8 mouse cellular contexts compared by ENCODE assay signal in genomic region chr9:103473915-103474688, GRCm38 (mm10). TPM values are rescaled to one million over a fixed set of nuclear protein-coding genes. Genes with fewer than 3 reads are reported as not detected.
A peak's percentile ranks its signal among the peaks of the same experiment; 100 is the strongest.
DNase-seq lines count a peak whose midpoint lies in the region; ATAC-seq lines count a peak whose summit lies in the region.

No protein-coding gene starts in this region.

- H3K4me3 ChIP-seq in heart, embryonic 15.5 days: no peak overlapping the region
- H3K4me3 ChIP-seq in embryonic facial prominence, embryonic 10.5 days: peak overlapping the region; percentile 11; the same call in 1 of the 2 replicates
- H3K4me3 ChIP-seq in midbrain, embryonic 10.5 days: no peak overlapping the region

- no peak for ATAC-seq in heart, embryonic 15.5 days (replicated peaks; ENCODE audit: insufficient number of reproducible peaks, insufficient read depth, low FRiP score, low read depth)

- no peak for DNase-seq in heart, adult 9 months (ENCODE audit: low spot score in 2 of 2)
- no peak for DNase-seq in embryonic facial prominence, embryonic 10.5 days (ENCODE audit: low spot score)
- DNase-seq in kidney, adult 18-20 months: peak; percentile 64
- DNase-seq in midbrain, embryonic 10.5 days (ENCODE audit: low spot score): no peak
- DNase-seq in layer of hippocampus, postnatal 25 days (ENCODE audit: extremely low spot score in 1 of 2, low spot score in 1 of 2): no peak
- no peak for DNase-seq in cerebellum, postnatal 25 days
- DNase-seq in heart, postnatal 4 days: no peak

- peaks cover 14% of the 10 kb centered on the region for H3K4me1 ChIP-seq in heart, embryonic 15.5 days (replicated peaks)
- peaks cover 49% of the 10 kb centered on the region for H3K4me1 ChIP-seq in embryonic facial prominence, embryonic 10.5 days
- peaks cover 54% of the 10 kb centered on the region for H3K4me1 ChIP-seq in midbrain, embryonic 10.5 days

- no peak overlapping the region for H3K9ac ChIP-seq in heart, embryonic 15.5 days

- H3K36me3 ChIP-seq in heart, embryonic 15.5 days: no peaks in the 10 kb centered on the region
- H3K36me3 ChIP-seq in embryonic facial prominence, embryonic 10.5 days (replicated peaks): no peaks in the 10 kb centered on the region
- no peaks in the 10 kb centered on the region for H3K36me3 ChIP-seq in midbrain, embryonic 10.5 days

- no peaks in the 10 kb centered on the region for H3K27me3 ChIP-seq in heart, embryonic 15.5 days
- 0 out of 2 replicates have a peak, but pooled peaks cover 5% of the 10 kb centered on the region for H3K27me3 ChIP-seq in embryonic facial prominence, embryonic 10.5 days (replicated peaks; ENCODE audit: low read depth, poor library complexity, severe bottlenecking)
- peaks cover 10% of the 10 kb centered on the region; the same call in 1 of the 2 replicates for H3K27me3 ChIP-seq in midbrain, embryonic 10.5 days (ENCODE audit: low read depth, poor library complexity, severe bottlenecking)

- peak overlapping the region; percentile 3; the same call in 1 of the 2 replicates for H3K4me2 ChIP-seq in heart, embryonic 15.5 days

- no peaks in the 10 kb centered on the region for H3K9me3 ChIP-seq in heart, embryonic 15.5 days (replicated peaks)
- no peaks in the 10 kb centered on the region for H3K9me3 ChIP-seq in embryonic facial prominence, embryonic 10.5 days
- H3K9me3 ChIP-seq in midbrain, embryonic 10.5 days (replicated peaks): no peaks in the 10 kb centered on the region

- no peak overlapping the region for H3K27ac ChIP-seq in heart, embryonic 15.5 days
- peak overlapping the region; percentile 26; the same call in 1 of the 2 replicates for H3K27ac ChIP-seq in embryonic facial prominence, embryonic 10.5 days (replicated peaks)
- peak overlapping the region; percentile 64 for H3K27ac ChIP-seq in midbrain, embryonic 10.5 days (replicated peaks)

- 46% methylated on average over 13 of the region's 13 CpGs for WGBS in heart, embryonic 15.5 days
- WGBS in embryonic facial prominence, embryonic 10.5 days: 28% methylated on average over 13 of the region's 13 CpGs
- WGBS in midbrain, embryonic 10.5 days: 36% methylated on average over 13 of the region's 13 CpGs

RNA-seq across cellular contexts. Expression of gene Bfsp2, which starts 6.1 kb away (rescaled TPM):
- 0.46 and 0.97 TPM in 2 replicates for polyA plus RNA-seq in heart, embryonic 15.5 days (2015; fragmentation: Nextera tagmentation; extraction: Ambion mirVana)
- polyA plus RNA-seq in embryonic facial prominence, embryonic 10.5 days (2016; fragmentation: Nextera tagmentation; extraction: Ambion mirVana): 0.75 and 1.3 TPM in 2 replicates
- polyA plus RNA-seq in midbrain, embryonic 10.5 days (2016; fragmentation: Nextera tagmentation; extraction: Ambion mirVana): 0.75 and 2.0 TPM in 2 replicates
- total RNA-seq in layer of hippocampus, postnatal 25 days (2021): 1 to 10 TPM; 6.0 to 8.1 TPM
- under 1 TPM; 0.38 to 0.88 TPM for total RNA-seq in heart, postnatal 4 days (2021)
